19 mouse cellular contexts compared by ENCODE assay signal in genomic region chr17:70272125-70272524, GRCm38 (mm10).
DNase-seq lines count a peak whose midpoint lies in the region; ATAC-seq and TF ChIP-seq lines count a peak whose summit lies in the region.
"Had no signal": no experiment of that assay in that cellular context is flagged by ENCODE, and none has a peak within 500 bp of the region (broad histone marks: within the 10 kb centered on the region; RNA-seq: fewer than 3 reads in every experiment).

No protein-coding gene starts in this region.

- TF ChIP-seq CTCF in cerebellum, adult 2 months (IDR thresholded peaks at IDR 0.05; ENCODE audit: borderline replicate concordance, insufficient read depth, low read depth, low read length): no peak

- H3K27me3 ChIP-seq in cerebellum, adult 2 months (ENCODE audit: control insufficient read depth, insufficient read depth, low read length): no peaks in the 10 kb centered on the region
- H3K27me3 ChIP-seq: embryonic facial prominence, embryonic 13.5 days; heart, embryonic 13.5 days; hindbrain, embryonic 12.5 days had no signal

- peak; percentile 36 for DNase-seq in Muller cell, postnatal 12 days (ENCODE audit: inconsistent ontology term)
- peak; percentile 83 for DNase-seq in brain, adult 2 months (ENCODE audit: low read depth, low spot score)
- DNase-seq in cerebellum, adult 2 months: peak; percentile 78 to 87
- peak; percentile 70 to 79 for DNase-seq in cerebellum, postnatal 10 days
- DNase-seq in liver: no peak
- no peak for DNase-seq in kidney, adult 8-10 months
- no peak for DNase-seq in embryo, embryonic 11 days
- DNase-seq: adrenal gland, postnatal 36 days; gastrocnemius, adult 2 months; gastrocnemius, postnatal 25 days; heart, postnatal 36 days had no signal

- no peak for ATAC-seq in erythroid progenitor cell, adult 5-6 weeks (replicated peaks; ENCODE audit: low FRiP score, poor library complexity, severe bottlenecking)
- ATAC-seq: forebrain, embryonic 14.5 days; hindbrain, embryonic 16.5 days; inflammation-experienced regulatory T-cells, adult 6 months; intestine, postnatal 0 days had no signal

- H3K4me1 ChIP-seq in cerebellum, adult 2 months (ENCODE audit: control insufficient read depth, insufficient read depth, low read length): no peaks in the 10 kb centered on the region; the same call in 1 of the 2 replicates
- H3K4me1 ChIP-seq: embryonic facial prominence, embryonic 13.5 days; heart, embryonic 13.5 days; hindbrain, embryonic 12.5 days had no signal

- no peak overlapping the region for H3K4me3 ChIP-seq in cerebellum, adult 2 months (replicated peaks; ENCODE audit: insufficient read depth, low read depth, low read length)
- H3K4me3 ChIP-seq: embryonic facial prominence, embryonic 13.5 days; gastrocnemius, adult 2 months; heart, embryonic 13.5 days; hindbrain, embryonic 12.5 days had no signal

- 10% methylated on average over 2 of the region's 2 CpGs for WGBS in cerebellum, adult 2 months

- TF ChIP-seq POLR2A in cerebellum, adult 2 months (IDR thresholded peaks at IDR 0.05; ENCODE audit: borderline replicate concordance, insufficient read depth, low read length): no peak

- H3K27ac ChIP-seq in cerebellum, adult 2 months (ENCODE audit: insufficient read depth, low read length): no peak overlapping the region
- H3K27ac ChIP-seq: embryonic facial prominence, embryonic 13.5 days; gastrocnemius, adult 2 months; heart, embryonic 13.5 days; hindbrain, embryonic 12.5 days had no signal

Comparison
In these comparisons a context has a peak if more than half of its experiments do, and no peak if none do; other contexts are left out.
1. DNase-seq: peak in Muller cell, postnatal 12 days (single experiment), brain, adult 2 months (single experiment), cerebellum, adult 2 months (2 of 2) and cerebellum, postnatal 10 days (2 of 2); none in liver (single experiment), kidney, adult 8-10 months (0 of 2) and embryo, embryonic 11 days (single experiment).